Mouse (Mus musculus) CH12.LX (cell line): ENCODE data around the gene AI837181. TPM values are rescaled to one million over a fixed set of nuclear protein-coding genes. Genes with fewer than 3 reads are reported as not detected.

Experiments used
- DNase-seq: peaks from one replicate; pipeline ENCODE4 v3.0.0-alpha.2; 2013; ENCODE audit errors: extremely low read depth
- H3K27ac ChIP-seq: 2 replicates; pipeline ENCODE4 v1.5.1; 2012; ENCODE audit warnings: low read depth, mild to moderate bottlenecking, control low read depth, moderate library complexity; ENCODE audit not compliant: insufficient read depth
- H3K27me3 ChIP-seq: replicated peaks from 2 replicates; pipeline ENCODE3; 2012; ENCODE audit warnings: inconsistent platforms
- H3K36me3 ChIP-seq, 2 experiments: replicated peaks in 1 of 2; 2 replicates each; pipeline versions ENCODE3 to v1.6.1; 2012; ENCODE audit warnings: inconsistent platforms in 1 of 2, low read length in 1 of 2, mild to moderate bottlenecking in 1 of 2, mixed read lengths in 1 of 2, moderate library complexity in 1 of 2; ENCODE audit not compliant: control insufficient read depth in 1 of 2, insufficient read depth in 1 of 2
- H3K4me1 ChIP-seq, 2 experiments: 2 replicates each; pipeline ENCODE4 v1.6.1; 2012; ENCODE audit warnings: inconsistent platforms in 1 of 2, moderate library complexity in 1 of 2; ENCODE audit not compliant: insufficient read depth in 2 of 2, control insufficient read depth in 1 of 2
- H3K4me2 ChIP-seq: 2 replicates; pipeline ENCODE4 v1.6.1; 2012; ENCODE audit warnings: low read depth, mild to moderate bottlenecking, control low read depth; ENCODE audit not compliant: poor library complexity, insufficient read depth, severe bottlenecking
- H3K4me3 ChIP-seq, 3 experiments: fragments of 150-350 bp in 1 of 3; sonication (generic) in 1 of 3; replicated peaks in 1 of 3; 2 replicates each; pipeline versions ENCODE3 to v1.5.1; 2011 to 2012; ENCODE audit warnings: low read depth in 2 of 3, low read length in 2 of 3, mild to moderate bottlenecking in 2 of 3, moderate library complexity in 2 of 3, control low read depth in 1 of 3, improper control_type of control experiment in 1 of 3, inconsistent platforms in 1 of 3, mixed read lengths in 1 of 3; ENCODE audit not compliant: poor library complexity in 1 of 3
- H3K79me2 ChIP-seq: replicated peaks from 2 replicates; pipeline ENCODE4 v1.6.1; 2012; ENCODE audit warnings: mild to moderate bottlenecking, moderate library complexity; ENCODE audit not compliant: control insufficient read depth, poor library complexity, insufficient read depth, severe bottlenecking; ENCODE audit errors: extremely low read depth
- H3K9ac ChIP-seq: 2 replicates; pipeline ENCODE4 v1.6.1; 2012; ENCODE audit warnings: low read depth, mild to moderate bottlenecking, control low read depth, moderate library complexity; ENCODE audit not compliant: insufficient read depth
- H3K9me3 ChIP-seq: replicated peaks from 2 replicates; pipeline ENCODE3; 2012; ENCODE audit warnings: low read length, inconsistent platforms, mixed read lengths
- CHD2 ChIP-seq: IDR thresholded peaks from 2 replicates; pipeline ENCODE4 v1.6.1; 2011; ENCODE audit warnings: low read length, improper control_type of control experiment
- CTCF ChIP-seq, 2 experiments: IDR thresholded peaks in 1 of 2; conservative IDR thresholded peaks in 1 of 2; 2 replicates each; pipeline ENCODE4 v1.5.1; 2011 to 2012; ENCODE audit warnings: low read depth in 2 of 2, low read length in 2 of 2, improper control_type of control experiment in 1 of 2, inconsistent platforms in 1 of 2, mild to moderate bottlenecking in 1 of 2, moderate library complexity in 1 of 2
- IRF4 ChIP-seq: IDR thresholded peaks from 2 replicates; pipeline ENCODE4 v1.6.1; 2014; ENCODE audit warnings: low read depth, mild to moderate bottlenecking, inconsistent platforms, low read length, improper control_type of control experiment
- JUN ChIP-seq: IDR thresholded peaks from 2 replicates; pipeline ENCODE4 v1.6.1; 2011; ENCODE audit warnings: low read depth, mild to moderate bottlenecking, low read length, improper control_type of control experiment, moderate library complexity; ENCODE audit not compliant: insufficient read depth
- MAFK ChIP-seq: IDR thresholded peaks from 2 replicates; pipeline ENCODE4 v1.6.1; 2011; ENCODE audit warnings: low read length, improper control_type of control experiment; ENCODE audit not compliant: insufficient replicate concordance
- MEF2A ChIP-seq: IDR thresholded peaks from 2 replicates; pipeline ENCODE4 v1.6.1; 2014; ENCODE audit warnings: low read depth, mild to moderate bottlenecking, inconsistent platforms, low read length, improper control_type of control experiment, borderline replicate concordance
- NELFE ChIP-seq: IDR thresholded peaks from 2 replicates; pipeline ENCODE4 v1.6.1; 2011; ENCODE audit warnings: low read depth, low read length, improper control_type of control experiment
- RCOR1 ChIP-seq: conservative IDR thresholded peaks from 2 replicates; pipeline ENCODE4 v1.6.1; 2012; ENCODE audit warnings: low read depth, mild to moderate bottlenecking, inconsistent platforms, low read length, improper control_type of control experiment
- USF1 ChIP-seq: IDR thresholded peaks from 2 replicates; pipeline ENCODE4 v1.6.1; 2014; ENCODE audit warnings: low read depth, mild to moderate bottlenecking, inconsistent platforms, low read length, improper control_type of control experiment
- USF2 ChIP-seq: conservative IDR thresholded peaks from 2 replicates; pipeline ENCODE4 v1.6.1; 2011; ENCODE audit warnings: low read depth, low read length, improper control_type of control experiment
- ZKSCAN1 ChIP-seq: IDR thresholded peaks from 2 replicates; pipeline ENCODE4 v1.6.1; 2012; ENCODE audit warnings: low read depth, inconsistent platforms, low read length, improper control_type of control experiment, borderline replicate concordance
- ZNF384 ChIP-seq: IDR thresholded peaks from 2 replicates; pipeline ENCODE4 v1.6.1; 2012; ENCODE audit warnings: low read depth, low read length, improper control_type of control experiment, inconsistent platforms
- dilution Hi-C: fragments of 300-500 bp; cut with MboI; formaldehyde crosslinking; loops from 2 replicates; pipeline ENCODE4 v1.14.3; 2020; ENCODE audit warnings: low sequenced_read_pairs; ENCODE audit not compliant: extremely low pct_unique_long_range_greater_than_20kb, extremely low pct_ligation_motif_present
- in situ Hi-C: fragments of 300-500 bp; cut with MboI; formaldehyde crosslinking; loops from 3 replicates; pipeline ENCODE4 v1.14.3; 2019; ENCODE audit warnings: low sequenced_read_pairs, low pct_ligation_motif_present, low pct_unique_long_range_greater_than_20kb, mixed read lengths
- polyA plus RNA-seq: library from polyadenylated mRNA; unstranded; fragments of >175 nt; gene quantifications from 2 replicates; pipeline ENCODE4 v1.2.1, GENCODE M21; 2012; ENCODE audit warnings: low read depth; ENCODE audit not compliant: insufficient read length
- total RNA-seq, 2 experiments: library from RNA; depleted of rRNA; stranded (reverse); fragments of 300-350 nt in 1 of 2; fragments of >200 nt in 1 of 2; gene quantifications; 2 replicates each; pipeline ENCODE4 v1.2.3; 2012 to 2014

Gene AI837181
- total and polyA plus RNA-seq, 3 experiments, result 9.8 to 25.1 (median 22.0) TPM

DNA sequence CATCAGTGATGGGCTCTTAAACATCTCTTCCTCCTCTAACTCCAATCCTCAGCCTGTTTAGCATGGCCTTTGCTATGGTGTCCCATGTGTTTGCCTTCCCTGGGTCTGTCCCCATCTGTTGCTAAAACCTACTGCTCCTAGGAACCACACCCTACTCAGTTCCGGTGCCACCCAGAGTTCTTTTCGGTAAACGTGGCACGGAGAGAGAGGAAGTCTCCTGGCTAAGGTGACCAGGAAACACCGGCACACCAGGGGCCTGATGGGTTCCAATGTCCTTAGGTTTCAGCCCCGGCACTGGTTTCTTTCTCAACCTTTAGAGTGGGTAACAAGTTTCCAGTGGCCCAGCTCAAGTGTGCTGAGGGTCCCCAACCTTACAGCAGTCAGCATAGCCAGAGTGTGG is 4.4 kb upstream of the AI837181 start:
- H3K9ac ChIP-seq, result no peak overlapping the region
- H3K9me3 ChIP-seq, result no peaks in the 10 kb centered on the region
- no peak overlapping the region for H3K4me2 ChIP-seq
- no peaks in the 10 kb centered on the region for H3K27me3 ChIP-seq
- no peak overlapping the region for H3K4me3 ChIP-seq
- in situ Hi-C loops (no loop called here), dilution Hi-C loops (no loop called here)
- no peak for TF ChIP-seq RCOR1
- TF ChIP-seq ZKSCAN1, result no peak
- TF ChIP-seq NELFE, result no peak
- peaks cover 6 to 15% of the 10 kb centered on the region in 2 experiments for H3K4me1 ChIP-seq
- H3K79me2 ChIP-seq, result no peaks in the 10 kb centered on the region
- no peak overlapping the region for H3K27ac ChIP-seq
- DNase-seq, result no peak
- H3K36me3 ChIP-seq, result peaks cover 21 to 59% of the 10 kb centered on the region in 2 experiments

DNA sequence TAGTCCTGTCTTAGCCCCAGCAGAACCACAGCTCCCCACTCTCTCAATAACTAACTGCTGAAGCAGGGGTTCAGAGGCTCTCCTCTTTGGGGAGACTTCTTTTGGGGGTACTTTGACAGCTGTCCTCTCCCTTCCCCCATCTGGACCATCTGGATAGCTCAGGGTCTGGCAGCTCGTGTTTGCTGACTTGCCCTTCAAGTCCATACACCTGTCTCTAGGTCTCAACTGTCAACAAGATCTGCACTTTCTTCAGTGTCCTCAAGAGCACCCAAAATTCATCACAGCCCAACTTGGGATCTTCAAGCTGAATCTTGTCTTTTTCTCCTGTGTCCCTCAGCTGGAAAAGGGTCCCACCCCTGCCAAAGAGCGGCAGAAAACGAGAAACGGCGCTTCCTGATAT is 3.2 kb upstream of the AI837181 start:
- DNase-seq, result no peak
- Histone ChIP-seq H3K4me3 (no peak overlapping the region), H3K4me1 (peaks cover 16 to 27% of the 10 kb centered on the region in 2 experiments), H3K79me2 (no peaks in the 10 kb centered on the region; the same call in 1 of the 2 replicates), H3K27ac (no peak overlapping the region), H3K9me3 (no peaks in the 10 kb centered on the region), H3K9ac (no peak overlapping the region), H3K36me3 (peaks cover 30 to 68% of the 10 kb centered on the region in 2 experiments), H3K27me3 (no peaks in the 10 kb centered on the region), H3K4me2 (no peak overlapping the region)
- in situ Hi-C loops, result no loop called here
- dilution Hi-C loops, result no loop called here
- no peak for TF ChIP-seq MEF2A

DNA sequence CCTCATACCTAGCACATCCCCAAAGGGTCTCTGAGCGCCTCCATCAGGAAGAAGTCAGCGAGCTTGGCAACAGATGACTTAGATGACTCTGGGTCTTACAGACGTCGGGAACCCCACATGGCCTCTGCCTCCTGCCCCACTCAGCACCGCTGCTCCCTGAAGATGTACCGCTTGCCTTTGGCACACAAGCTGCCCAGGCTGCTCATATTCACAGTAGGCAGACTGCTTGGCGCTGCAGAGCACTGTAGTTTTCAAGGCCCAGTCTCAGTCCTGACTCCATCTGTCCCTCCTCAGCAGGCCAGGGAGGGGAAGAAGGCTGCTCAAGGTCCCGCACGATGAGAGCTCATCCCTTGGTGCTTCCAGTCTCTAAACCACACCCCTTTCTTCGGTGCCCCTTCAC is 2.7 kb upstream of the AI837181 start:
- no peaks in the 10 kb centered on the region for H3K27me3 ChIP-seq
- in situ Hi-C loops, result no loop called here

More for the DNA sequence above, 2.7 kb upstream of the AI837181 start:
- Histone ChIP-seq H3K4me2 (no peak overlapping the region), H3K27ac (no peak overlapping the region), H3K79me2 (no peaks in the 10 kb centered on the region; the same call in 1 of the 2 replicates), H3K9me3 (no peaks in the 10 kb centered on the region), H3K9ac (no peak overlapping the region), H3K4me1 (peaks cover 16 to 32% of the 10 kb centered on the region in 2 experiments), H3K4me3 (no peak overlapping the region), H3K36me3 (peaks cover 35 to 72% of the 10 kb centered on the region in 2 experiments)
- TF ChIP-seq CTCF (conservative IDR thresholded peaks at IDR 0.05 in 1 of 2, IDR thresholded peaks at IDR 0.05 in 1 of 2; ENCODE audit: low read depth in 2 of 2, low read length in 2 of 2) (no peak), JUN (no peak), MAFK (no peak), USF2 (no peak), ZNF384 (no peak), USF1 (no peak), IRF4 (no peak), CHD2 (no peak)
- no peak for DNase-seq
- dilution Hi-C loops, result no loop called here
